Mouse (Mus musculus): ENCODE results near the gene Fam20a.

GRCm38 (mm10) chr11:109745210-109745609 is 23.1 kb upstream of the Fam20a start:
- TF ChIP-seq GATA1 (IDR thresholded peaks at IDR 0.05; ENCODE audit: borderline replicate concordance, low read length), result no peak
- TF ChIP-seq FLI1 (IDR thresholded peaks at IDR 0.05; ENCODE audit: low read length), result no peak
